Mouse (Mus musculus) lung, embryonic 15.5 days (tissue): ENCODE results near the gene Il17c. TPM values are rescaled to one million over a fixed set of nuclear protein-coding genes. Genes with fewer than 3 reads are reported as not detected.

Experiments
- ATAC-seq: fragments of 200-750 bp; cut with Nextera tagmentation; 2 replicates; pipeline ENCODE4 v1.8.0; 2017; ENCODE audit warnings: moderate number of reproducible peaks, borderline replicate concordance; ENCODE audit not compliant: low FRiP score, low TSS enrichment; ENCODE audit errors: extremely low read depth
- H3K27ac ChIP-seq: fragments of 300-500 bp; sonication (generic); 2 replicates; pipeline ENCODE4 v1.5.1; 2015; ENCODE audit warnings: moderate library complexity, mild to moderate bottlenecking, inconsistent platforms
- H3K27me3 ChIP-seq: fragments of 300-500 bp; sonication (generic); 2 replicates; pipeline ENCODE4 v1.6.1; 2015; ENCODE audit warnings: inconsistent platforms
- H3K36me3 ChIP-seq: fragments of 300-500 bp; sonication (generic); 2 replicates; pipeline ENCODE4 v1.6.1; 2015; ENCODE audit warnings: inconsistent platforms
- H3K4me1 ChIP-seq: fragments of 300-500 bp; sonication (generic); 2 replicates; pipeline ENCODE4 v1.6.1; 2015; ENCODE audit warnings: inconsistent platforms
- H3K4me2 ChIP-seq: fragments of 300-500 bp; sonication (generic); 2 replicates; pipeline ENCODE4 v1.6.1; 2015; ENCODE audit warnings: inconsistent platforms, mild to moderate bottlenecking, moderate library complexity
- H3K4me3 ChIP-seq: fragments of 300-500 bp; sonication (generic); 2 replicates; pipeline ENCODE4 v1.5.1; 2015; ENCODE audit warnings: mild to moderate bottlenecking, inconsistent platforms
- H3K9ac ChIP-seq: fragments of 300-500 bp; sonication (generic); 2 replicates; pipeline ENCODE4 v1.6.1; 2015; ENCODE audit warnings: inconsistent platforms
- H3K9me3 ChIP-seq: fragments of 300-500 bp; sonication (generic); 2 replicates; pipeline ENCODE4 v1.6.1; 2016; ENCODE audit warnings: inconsistent platforms
- WGBS: fragments of 180-500 bp; shearing (Covaris S2); methylation state at CpG from one replicate; pipeline ENCODE4 v1.1.7; 2015; 5-methylcytosine and 5-hydroxymethylcytosine counted together
- polyA plus RNA-seq: library from polyadenylated mRNA; unstranded; fragments of >200 nt; fragmentation: Nextera tagmentation; extraction: Ambion mirVana; gene quantifications from 2 replicates; pipeline ENCODE4 v1.2.1, GENCODE M21; 2015

Il17c gene
- polyA plus RNA-seq, 1 experiment from 2014 or later, result not detected

DNA sequence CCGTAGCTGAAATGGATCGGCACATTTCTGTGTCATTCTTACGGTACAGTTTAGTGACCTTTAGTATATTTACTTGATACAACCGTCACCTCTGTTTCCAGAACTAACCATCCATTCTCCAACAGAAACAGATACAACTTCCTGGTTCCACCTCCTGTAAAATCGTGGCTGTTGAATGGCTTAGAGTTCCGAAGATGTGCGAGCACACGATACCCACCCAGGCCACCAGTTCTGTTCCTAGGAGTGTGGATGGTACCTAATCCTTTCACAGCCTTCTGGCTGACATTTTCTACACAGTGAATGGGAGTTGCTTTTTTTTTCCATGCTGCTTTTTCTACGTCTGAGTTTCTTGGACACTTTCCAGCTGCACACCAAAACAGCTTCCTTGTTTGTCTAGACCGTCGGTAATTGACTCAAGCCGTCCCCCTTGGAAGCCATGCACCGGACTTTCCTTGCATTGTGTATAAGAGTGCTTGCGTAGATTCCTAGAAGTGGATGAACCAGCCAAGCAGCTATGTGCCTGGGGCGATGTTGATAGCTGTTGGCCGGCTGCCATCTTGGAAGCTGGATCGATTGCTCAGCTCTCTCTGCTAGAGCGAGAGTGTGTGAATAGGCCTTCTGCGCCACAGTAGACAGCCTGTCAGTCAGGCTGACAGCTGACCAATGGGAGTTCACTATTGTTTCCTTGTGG lies 22.4 kb downstream of the Il17c start:
- Histone ChIP-seq H3K4me2 (peak overlapping the region; percentile 94), H3K36me3 (no peaks in the 10 kb centered on the region), H3K4me3 (peak overlapping the region; percentile 63), H3K27ac (peak overlapping the region; percentile 99), H3K4me1 (peaks cover 26% of the 10 kb centered on the region), H3K9me3 (no peaks in the 10 kb centered on the region), H3K9ac (peak overlapping the region; percentile 65), H3K27me3 (no peaks in the 10 kb centered on the region)
- peak; percentile 73 for ATAC-seq
- 1% methylated on average over 19 of the region's 19 CpGs for WGBS

DNA sequence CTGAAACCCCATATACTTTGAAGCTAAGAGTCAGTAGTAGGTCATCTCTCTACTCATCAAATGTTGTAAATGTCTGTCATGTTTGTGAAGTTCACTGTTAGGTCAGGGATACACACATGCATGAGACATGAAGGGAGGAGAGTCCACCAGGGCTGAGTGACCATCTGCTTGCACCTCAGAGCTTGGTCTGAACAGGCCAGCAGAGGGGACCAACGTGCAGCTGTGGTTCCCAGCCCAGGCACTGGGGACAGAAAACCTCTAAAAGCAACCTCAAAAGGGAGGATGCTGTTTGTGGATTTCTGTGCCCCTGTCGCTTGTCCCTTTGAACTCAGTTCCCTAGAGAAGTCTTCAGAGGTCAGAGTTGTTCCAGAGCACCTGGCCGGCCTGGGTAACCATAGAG lies 23.4 kb downstream of the Il17c start:
- ATAC-seq, result no peak
- WGBS, result 63% methylated on average over 3 of the region's 3 CpGs

DNA sequence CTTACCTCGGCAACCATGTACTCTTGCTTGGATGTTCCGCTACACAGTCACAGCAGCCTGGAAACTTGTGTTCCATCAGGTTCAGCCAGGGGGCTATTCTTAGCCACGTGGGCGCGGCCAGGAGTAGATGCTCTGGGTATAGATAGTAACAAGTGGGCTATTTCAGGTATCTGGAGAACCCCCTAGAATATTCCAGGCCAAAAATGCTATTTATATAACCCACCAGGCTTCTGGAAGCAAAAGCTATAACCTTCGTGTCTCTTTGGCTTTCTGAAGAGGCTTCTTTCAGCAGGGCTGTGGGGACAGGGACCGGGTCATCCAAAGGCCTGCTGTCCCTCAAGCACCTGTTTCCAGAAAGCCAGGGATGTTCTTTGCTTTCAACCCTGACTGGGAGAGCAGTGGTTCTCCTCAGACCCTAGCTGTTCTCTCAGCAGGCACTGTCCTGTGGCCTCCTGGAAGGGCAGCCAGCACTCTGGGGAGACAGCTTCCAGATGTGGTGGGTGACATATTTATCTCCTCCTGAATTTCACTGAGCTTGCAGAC lies 29.4 kb downstream of the Il17c start:
- Histone ChIP-seq H3K9ac (no peak overlapping the region), H3K27me3 (no peaks in the 10 kb centered on the region), H3K9me3 (no peaks in the 10 kb centered on the region), H3K36me3 (no peaks in the 10 kb centered on the region), H3K4me2 (no peak overlapping the region), H3K4me1 (no peaks in the 10 kb centered on the region), H3K27ac (no peak overlapping the region), H3K4me3 (no peak overlapping the region)
- no peak for ATAC-seq
- WGBS, result 67% methylated on average over 7 of the region's 7 CpGs

More for the DNA sequence above, 23.4 kb downstream of the Il17c start:
- no peaks in the 10 kb centered on the region for H3K36me3 ChIP-seq
- H3K27me3 ChIP-seq, result no peaks in the 10 kb centered on the region
- H3K4me3 ChIP-seq, result no peak overlapping the region
- peak overlapping the region; percentile 94; the same call in 1 of the 2 replicates for H3K4me2 ChIP-seq
- no peaks in the 10 kb centered on the region for H3K9me3 ChIP-seq
- H3K27ac ChIP-seq, result peak overlapping the region; percentile 99
- peaks cover 26% of the 10 kb centered on the region for H3K4me1 ChIP-seq
- H3K9ac ChIP-seq, result 0 out of 2 replicates have a peak overlapping the region, but pooled peaks have one; percentile 65

DNA sequence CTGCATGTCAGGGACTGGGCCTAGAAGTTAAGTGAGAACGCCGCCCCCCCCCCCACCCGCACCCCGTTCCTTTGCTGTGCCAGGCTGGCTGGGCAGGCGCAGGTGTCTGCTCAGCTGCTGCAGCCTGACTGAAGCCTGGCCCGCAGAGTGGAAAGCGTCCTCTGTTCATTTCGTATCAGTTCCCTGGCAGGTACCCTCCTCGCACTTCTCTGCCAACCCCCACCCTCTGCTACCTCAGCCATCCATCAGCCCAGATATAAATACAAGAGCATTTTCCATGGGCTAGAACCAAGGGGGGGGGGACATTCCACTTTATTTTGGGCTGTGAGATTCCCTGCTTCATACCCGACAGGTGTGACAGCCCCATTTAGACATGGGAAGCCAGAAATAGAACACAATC lies 30.3 kb downstream of the Il17c start:
- Histone ChIP-seq H3K4me2 (no peak overlapping the region), H3K27ac (no peak overlapping the region), H3K4me3 (no peak overlapping the region), H3K27me3 (peaks cover under 1% of the 10 kb centered on the region; the same call in 1 of the 2 replicates), H3K36me3 (no peaks in the 10 kb centered on the region), H3K9me3 (no peaks in the 10 kb centered on the region), H3K4me1 (no peaks in the 10 kb centered on the region), H3K9ac (no peak overlapping the region)
- ATAC-seq, result no peak
- 76% methylated on average over 10 of the region's 10 CpGs for WGBS

DNA sequence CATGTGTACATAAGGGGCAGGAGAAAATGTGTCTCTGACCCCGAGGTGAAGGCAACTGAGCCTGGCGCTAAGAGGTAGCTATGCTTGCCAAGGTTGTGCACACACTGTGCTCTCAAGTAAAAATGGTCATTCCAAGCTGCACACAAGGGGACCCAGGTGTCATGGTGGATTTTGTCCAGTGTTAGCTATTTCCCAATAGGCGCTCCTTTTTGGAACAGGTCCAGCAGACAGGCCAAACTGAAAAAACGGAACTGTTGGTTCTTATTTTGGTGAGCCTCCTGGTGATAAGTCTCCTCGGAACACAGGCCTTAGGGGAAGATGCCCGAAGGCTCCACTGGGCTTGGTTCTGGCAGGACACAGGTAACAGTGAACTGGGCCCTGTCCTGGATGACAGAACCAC lies 32.6 kb downstream of the Il17c start:
- Histone ChIP-seq H3K9ac (no peak overlapping the region), H3K4me2 (no peak overlapping the region), H3K36me3 (no peaks in the 10 kb centered on the region), H3K27me3 (peaks cover 13% of the 10 kb centered on the region; the same call in 1 of the 2 replicates), H3K4me1 (no peaks in the 10 kb centered on the region), H3K9me3 (no peaks in the 10 kb centered on the region), H3K4me3 (no peak overlapping the region), H3K27ac (no peak overlapping the region)
- no peak for ATAC-seq
- WGBS, result 75% methylated on average over 6 of the region's 6 CpGs

DNA sequence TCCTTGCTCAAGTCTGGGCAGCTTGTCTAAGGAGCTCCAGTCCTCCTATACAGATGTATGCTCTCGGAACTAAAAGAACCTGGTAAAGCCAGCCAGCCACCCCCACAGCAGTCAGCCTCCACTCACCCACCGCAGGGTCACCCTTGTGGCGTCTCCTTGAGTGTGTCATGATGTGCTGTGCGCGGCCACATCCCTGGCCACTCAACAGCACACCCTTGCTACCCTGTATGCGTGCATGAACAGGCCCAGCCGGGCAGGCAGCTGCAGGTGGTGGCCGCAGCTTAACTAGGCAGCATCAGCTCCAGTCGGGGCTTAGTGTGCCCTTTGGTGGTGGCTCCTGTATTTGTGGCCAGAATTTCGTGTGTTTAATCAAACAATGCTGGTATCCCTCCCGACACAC lies 35.4 kb downstream of the Il17c start:
- 54% methylated on average over 11 of the region's 11 CpGs for WGBS
- Histone ChIP-seq H3K9ac (no peak overlapping the region), H3K4me2 (no peak overlapping the region), H3K4me1 (peaks cover 20% of the 10 kb centered on the region), H3K27ac (no peak overlapping the region), H3K4me3 (no peak overlapping the region), H3K9me3 (no peaks in the 10 kb centered on the region), H3K27me3 (peaks cover 39% of the 10 kb centered on the region), H3K36me3 (no peaks in the 10 kb centered on the region)
- no peak for ATAC-seq

DNA sequence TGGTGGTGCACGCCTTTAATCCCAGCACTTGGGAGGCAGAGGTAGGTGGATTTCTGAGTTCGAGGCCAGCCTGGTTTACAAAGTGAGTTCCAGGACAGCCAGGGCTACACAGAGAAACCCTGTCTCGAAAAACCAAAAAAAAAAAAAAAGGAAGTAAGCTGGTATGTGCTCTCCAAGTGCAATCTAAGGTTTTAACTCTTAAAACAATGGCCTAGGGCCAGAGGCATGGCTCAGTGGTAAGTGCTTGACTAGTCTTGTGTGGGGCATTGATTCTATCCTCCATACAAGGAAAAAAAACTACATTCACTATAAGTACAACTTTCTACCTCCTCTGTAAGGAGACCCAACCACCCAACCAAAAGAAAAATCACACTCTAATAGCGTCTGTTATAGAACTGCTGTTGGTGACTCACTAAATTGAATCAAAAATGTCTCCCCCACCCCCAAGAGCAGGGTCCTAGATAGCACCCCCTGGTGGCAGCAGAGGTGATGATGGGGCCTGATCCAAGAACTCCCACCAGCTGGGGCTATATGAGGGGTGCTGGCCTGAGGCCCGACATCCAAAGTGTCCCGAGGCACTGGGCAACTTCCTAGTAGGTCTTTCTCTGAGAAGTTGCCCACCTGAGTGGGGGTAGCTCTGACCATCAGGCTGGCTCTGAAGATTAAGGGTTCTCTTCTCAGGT lies 37.5 kb downstream of the Il17c start:
- no peaks in the 10 kb centered on the region for H3K9me3 ChIP-seq
- no peaks in the 10 kb centered on the region for H3K36me3 ChIP-seq
- no peak overlapping the region for H3K27ac ChIP-seq
- no peak for ATAC-seq
- H3K4me3 ChIP-seq, result no peak overlapping the region; the same call in 1 of the 2 replicates
- no peak overlapping the region for H3K4me2 ChIP-seq
- no peak overlapping the region for H3K9ac ChIP-seq
- 50% methylated on average over 6 of the region's 6 CpGs for WGBS
- H3K27me3 ChIP-seq, result peaks cover 46% of the 10 kb centered on the region
- H3K4me1 ChIP-seq, result peaks cover 33% of the 10 kb centered on the region

DNA sequence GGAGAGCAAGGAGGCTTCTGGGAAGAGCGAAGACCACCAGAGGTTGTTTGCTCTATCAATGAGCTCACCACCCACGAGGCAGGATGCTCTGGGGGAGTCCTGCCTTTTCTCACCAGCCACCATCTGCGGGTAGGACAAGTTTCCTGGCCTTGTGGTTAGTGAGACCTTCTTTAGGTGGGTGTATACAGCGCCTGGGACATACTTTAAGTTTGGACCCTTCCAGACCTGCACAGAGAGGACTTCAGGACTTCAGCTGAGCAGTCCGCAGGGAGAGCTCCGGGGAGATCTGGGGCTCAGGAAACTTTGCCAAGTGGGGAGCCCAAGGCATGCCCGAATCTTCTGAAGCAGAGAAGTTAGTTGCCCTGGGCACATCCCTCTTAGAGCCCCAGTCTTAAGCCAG lies 38.2 kb downstream of the Il17c start:
- Histone ChIP-seq H3K4me2 (peak overlapping the region; percentile 57), H3K27me3 (peaks cover 46% of the 10 kb centered on the region), H3K4me1 (peaks cover 34% of the 10 kb centered on the region), H3K9me3 (no peaks in the 10 kb centered on the region), H3K4me3 (peak overlapping the region; percentile 37), H3K9ac (peak overlapping the region; percentile 32), H3K36me3 (no peaks in the 10 kb centered on the region), H3K27ac (no peak overlapping the region)
- peak; percentile 13; the same call in 1 of the 2 replicates for ATAC-seq
- 20% methylated on average over 7 of the region's 7 CpGs for WGBS

DNA sequence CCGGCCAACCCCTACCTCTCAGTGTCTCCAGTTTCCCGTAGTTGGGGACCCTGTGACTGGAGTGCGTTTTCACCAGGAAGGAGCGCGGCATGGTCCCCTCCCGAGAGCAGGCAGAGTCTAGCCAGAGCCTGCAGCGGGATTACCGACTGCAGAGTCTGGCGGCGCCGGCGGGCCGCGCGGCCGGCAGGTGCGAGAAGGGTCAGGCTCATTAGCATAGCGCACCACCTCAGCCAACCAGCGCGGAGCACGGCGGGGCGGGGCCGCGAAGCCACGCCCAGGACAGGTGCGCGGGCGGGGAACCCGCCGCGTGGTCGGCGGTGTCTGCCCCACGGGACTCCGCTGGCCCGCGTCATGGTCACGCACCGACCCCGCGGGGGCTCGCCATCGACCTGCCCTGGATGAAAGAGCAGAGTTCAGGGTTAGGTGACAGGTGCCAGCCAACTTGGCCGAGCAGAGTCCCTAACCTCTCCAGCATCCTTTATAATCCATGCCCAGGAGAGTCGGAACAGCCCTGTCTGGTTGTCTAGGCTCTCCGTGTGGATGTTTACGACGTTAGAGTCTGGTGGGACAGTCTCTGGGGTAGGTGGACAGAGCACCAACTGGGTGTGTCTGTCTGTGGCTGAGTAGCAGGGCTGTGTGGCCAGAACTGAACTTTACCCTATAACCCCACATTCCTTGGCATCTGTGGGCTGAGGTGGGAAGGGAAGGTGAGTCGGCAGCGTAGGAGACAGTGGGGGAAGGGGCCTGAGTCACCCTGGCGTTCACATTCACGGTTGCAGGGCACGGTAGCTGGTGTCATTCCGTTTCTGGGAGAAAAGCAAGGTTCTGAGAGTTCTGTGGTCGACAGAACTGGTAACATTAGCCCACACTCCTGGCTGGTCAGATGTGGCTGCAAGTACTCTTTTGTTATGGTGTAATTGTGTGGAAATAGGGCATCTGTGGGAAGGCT lies 39.0 kb downstream of the Il17c start, which contains the start of gene Snai3:
TSS of gene Snai3 (minus strand) at position 210 of the 949 bp plus-strand sequence.
- Histone ChIP-seq H3K36me3 (no peaks in the 10 kb centered on the region; the same call in 1 of the 2 replicates), H3K4me3 (peak within 1 kb of the TSS; percentile 37), H3K9me3 (no peaks in the 10 kb centered on the region), H3K4me2 (peak within 1 kb of the TSS; percentile 57), H3K4me1 (peaks cover 34% of the 10 kb centered on the region), H3K27ac (0 out of 2 replicates have a peak within 1 kb of the TSS, but pooled peaks have one; percentile 27), H3K9ac (peak within 1 kb of the TSS; percentile 32), H3K27me3 (peaks cover 46% of the 10 kb centered on the region)
- 1% methylated on average over 56 of the region's 56 CpGs for WGBS
- ATAC-seq, result peak; percentile 76

DNA sequence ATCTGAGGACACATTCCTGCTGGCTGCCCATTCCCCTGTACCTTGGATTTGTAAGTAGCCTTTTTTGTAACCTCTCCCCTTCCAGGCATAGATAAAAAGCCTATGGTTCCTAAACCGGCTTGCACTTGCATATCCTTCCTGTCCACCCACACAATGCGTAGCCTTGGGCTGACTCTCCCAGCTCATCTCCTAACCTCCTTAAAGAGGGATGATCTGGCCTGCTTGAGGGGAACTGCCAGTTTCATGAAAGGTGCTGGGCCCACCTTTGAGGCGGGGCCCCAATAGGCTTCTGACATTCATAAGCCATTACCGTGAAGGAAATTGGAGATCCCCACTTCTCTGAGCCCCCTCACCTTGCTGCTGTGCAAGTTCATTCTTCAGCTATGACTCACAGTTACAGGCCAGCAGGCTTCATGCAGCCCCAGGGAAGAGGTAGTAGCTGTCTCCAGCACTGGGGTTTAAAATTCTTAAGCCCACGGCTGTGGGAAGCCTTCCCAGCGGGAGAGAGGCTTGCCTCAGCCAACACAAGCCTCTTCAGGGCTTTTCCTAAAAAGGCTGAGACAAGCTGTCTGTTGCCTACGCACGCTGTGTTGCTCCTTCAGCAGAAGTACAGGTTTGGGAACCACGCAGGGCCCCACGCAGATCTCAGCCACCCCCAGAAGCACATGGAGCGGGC lies 39.8 kb downstream of the Il17c start:
- Histone ChIP-seq H3K27ac (no peak overlapping the region), H3K27me3 (peaks cover 46% of the 10 kb centered on the region), H3K4me2 (no peak overlapping the region), H3K4me3 (no peak overlapping the region), H3K36me3 (peaks cover under 1% of the 10 kb centered on the region), H3K9me3 (no peaks in the 10 kb centered on the region), H3K9ac (no peak overlapping the region), H3K4me1 (peaks cover 34% of the 10 kb centered on the region)
- no peak for ATAC-seq
- 59% methylated on average over 11 of the region's 11 CpGs for WGBS

DNA sequence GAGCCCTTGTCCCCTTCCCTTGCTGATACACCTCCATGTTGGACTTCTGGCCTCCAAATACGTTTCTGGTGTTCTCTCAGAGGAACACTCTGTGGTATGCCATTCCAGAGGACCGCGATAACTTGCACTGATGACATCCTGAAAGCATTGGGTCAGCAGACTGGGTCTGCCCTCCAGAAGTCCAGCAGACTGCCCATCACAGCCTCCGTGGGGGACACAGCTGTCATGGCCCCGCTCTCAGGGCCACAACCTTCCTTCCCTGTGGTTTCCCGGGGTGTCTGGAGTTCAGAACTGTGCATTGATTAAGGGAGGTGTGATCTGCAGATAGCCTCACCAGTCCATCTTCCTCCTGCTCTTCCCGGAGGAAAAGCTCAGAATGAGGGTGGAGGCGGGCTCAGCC lies 40.7 kb downstream of the Il17c start:
- peaks cover 34% of the 10 kb centered on the region for H3K4me1 ChIP-seq

More for the DNA sequence above, 40.7 kb downstream of the Il17c start:
- Histone ChIP-seq H3K9me3 (no peaks in the 10 kb centered on the region), H3K27me3 (peaks cover 42% of the 10 kb centered on the region), H3K9ac (no peak overlapping the region), H3K4me2 (no peak overlapping the region), H3K36me3 (peaks cover 5% of the 10 kb centered on the region), H3K4me3 (no peak overlapping the region), H3K27ac (no peak overlapping the region)
- no peak for ATAC-seq
- WGBS, result 67% methylated on average over 8 of the region's 8 CpGs
